Mouse (Mus musculus) limb, embryonic 10.5 days (tissue): ENCODE results near the gene Cdh20. TPM values are rescaled to one million over a fixed set of nuclear protein-coding genes. Genes with fewer than 3 reads are reported as not detected.
A peak's percentile ranks its signal among the peaks of the same experiment; 100 is the strongest.

Source experiments
- DNase-seq: peaks from one replicate; pipeline ENCODE4 v3.0.0-alpha.2; 2017; ENCODE audit warnings: low spot score
- H3K27ac ChIP-seq: fragments of 300-500 bp; sonication (generic); 2 replicates; pipeline ENCODE4 v1.5.1; 2016; ENCODE audit warnings: mild to moderate bottlenecking
- H3K27me3 ChIP-seq: fragments of 300-500 bp; sonication (generic); 2 replicates; pipeline ENCODE4 v1.6.1; 2016; ENCODE audit warnings: low read depth, mild to moderate bottlenecking; ENCODE audit not compliant: poor library complexity, severe bottlenecking
- H3K36me3 ChIP-seq: fragments of 300-500 bp; sonication (generic); 2 replicates; pipeline ENCODE4 v1.6.1; 2016; ENCODE audit warnings: mild to moderate bottlenecking, moderate library complexity
- H3K4me1 ChIP-seq: fragments of 300-500 bp; sonication (generic); 2 replicates; pipeline ENCODE4 v1.6.1; 2016
- H3K4me3 ChIP-seq: fragments of 300-500 bp; sonication (generic); 2 replicates; pipeline ENCODE4 v1.5.1; 2016; ENCODE audit warnings: mild to moderate bottlenecking, moderate library complexity
- H3K9me3 ChIP-seq: fragments of 300-500 bp; sonication (generic); replicated peaks from 2 replicates; pipeline ENCODE4 v1.6.1; 2016; ENCODE audit warnings: mild to moderate bottlenecking
- WGBS: fragments of 180-500 bp; shearing (Covaris S2); methylation state at CpG from one replicate; pipeline ENCODE4 v1.1.7; 2016; 5-methylcytosine and 5-hydroxymethylcytosine counted together
- polyA plus RNA-seq: library from polyadenylated mRNA; unstranded; fragments of >200 nt; fragmentation: Nextera tagmentation; extraction: Ambion mirVana; gene quantifications from 2 replicates; pipeline ENCODE4 v1.2.1, GENCODE M21; 2016

The Cdh20 gene
- 0.18 TPM in 2 replicates for polyA plus RNA-seq

GRCm38 (mm10) chr1:104768371-104769249 is at the start of gene Cdh20:
Gene Cdh20 (plus strand): TSS chr1:104768529.
- Histone ChIP-seq H3K27me3 (peaks cover 31% of the 10 kb centered on the region), H3K4me1 (peaks cover 18% of the 10 kb centered on the region), H3K27ac (peak within 1 kb of the TSS; percentile 19; the same call in 1 of the 2 replicates), H3K4me3 (peak within 1 kb of the TSS; percentile 59), H3K36me3 (no peaks in the 10 kb centered on the region), H3K9me3 (no peaks in the 10 kb centered on the region)
- WGBS, result 0% methylated on average over 46 of the region's 46 CpGs
- DNase-seq, result peak; percentile 52

- Histone ChIP-seq H3K36me3 (no peaks in the 10 kb centered on the region), H3K9me3 (no peaks in the 10 kb centered on the region), H3K27ac (no peak overlapping the region), H3K4me3 (no peak overlapping the region), H3K27me3 (no peaks in the 10 kb centered on the region), H3K4me1 (no peaks in the 10 kb centered on the region)
- no peak for DNase-seq
- 36% methylated on average over 1 of the region's 1 CpGs for WGBS
Observed at GRCm38 (mm10) chr1:104746816-104747215, 21.5 kb upstream of the Cdh20 start.

GRCm38 (mm10) chr1:104747438-104747837 is 20.9 kb upstream of the Cdh20 start:
- Histone ChIP-seq H3K27me3 (no peaks in the 10 kb centered on the region), H3K27ac (no peak overlapping the region), H3K36me3 (no peaks in the 10 kb centered on the region), H3K4me3 (no peak overlapping the region), H3K4me1 (no peaks in the 10 kb centered on the region), H3K9me3 (no peaks in the 10 kb centered on the region)
- WGBS, result 73% methylated on average over 4 of the region's 4 CpGs
- DNase-seq, result no peak

- Histone ChIP-seq H3K36me3 (no peaks in the 10 kb centered on the region), H3K27ac (no peak overlapping the region), H3K4me3 (no peak overlapping the region), H3K9me3 (no peaks in the 10 kb centered on the region), H3K4me1 (no peaks in the 10 kb centered on the region), H3K27me3 (no peaks in the 10 kb centered on the region)
- DNase-seq, result no peak
- 82% methylated on average over 8 of the region's 8 CpGs for WGBS
Observed at GRCm38 (mm10) chr1:104754483-104754882, 13.8 kb upstream of the Cdh20 start.

- Histone ChIP-seq H3K4me1 (no peaks in the 10 kb centered on the region), H3K27ac (no peak overlapping the region), H3K4me3 (no peak overlapping the region), H3K36me3 (no peaks in the 10 kb centered on the region), H3K9me3 (no peaks in the 10 kb centered on the region), H3K27me3 (no peaks in the 10 kb centered on the region)
- 42% methylated on average over 4 of the region's 4 CpGs for WGBS
- no peak for DNase-seq
Observed at GRCm38 (mm10) chr1:104755896-104756295, 12.4 kb upstream of the Cdh20 start.

- peaks cover 31% of the 10 kb centered on the region for H3K27me3 ChIP-seq
- peak; percentile 59 for DNase-seq
- WGBS, result 1% methylated on average over 12 of the region's 12 CpGs
- H3K4me3 ChIP-seq, result peak overlapping the region; percentile 59
- 0 out of 2 replicates have a peak overlapping the region, but pooled peaks have one; percentile 19 for H3K27ac ChIP-seq
- no peaks in the 10 kb centered on the region for H3K9me3 ChIP-seq
- H3K36me3 ChIP-seq, result no peaks in the 10 kb centered on the region
- peaks cover 17% of the 10 kb centered on the region for H3K4me1 ChIP-seq
Observed at GRCm38 (mm10) chr1:104769250-104769607, 900 bp downstream of the Cdh20 start.

GRCm38 (mm10) chr1:104771937-104772336 is 3.6 kb downstream of the Cdh20 start:
- DNase-seq, result no peak
- WGBS, result 73% methylated on average over 4 of the region's 4 CpGs
- Histone ChIP-seq H3K27me3 (peaks cover 31% of the 10 kb centered on the region), H3K4me1 (peaks cover 17% of the 10 kb centered on the region), H3K9me3 (no peaks in the 10 kb centered on the region), H3K27ac (no peak overlapping the region), H3K36me3 (no peaks in the 10 kb centered on the region), H3K4me3 (no peak overlapping the region)

- Histone ChIP-seq H3K36me3 (no peaks in the 10 kb centered on the region), H3K27me3 (peaks cover 31% of the 10 kb centered on the region), H3K27ac (no peak overlapping the region), H3K9me3 (no peaks in the 10 kb centered on the region), H3K4me3 (no peak overlapping the region), H3K4me1 (peaks cover 14% of the 10 kb centered on the region)
- DNase-seq, result no peak
- 73% methylated on average over 2 of the region's 2 CpGs for WGBS
Observed at GRCm38 (mm10) chr1:104773207-104773606, 4.9 kb downstream of the Cdh20 start.

GRCm38 (mm10) chr1:104793488-104793887 is 25.2 kb downstream of the Cdh20 start:
- Histone ChIP-seq H3K36me3 (no peaks in the 10 kb centered on the region), H3K9me3 (no peaks in the 10 kb centered on the region), H3K27me3 (no peaks in the 10 kb centered on the region), H3K4me1 (no peaks in the 10 kb centered on the region), H3K4me3 (no peak overlapping the region), H3K27ac (no peak overlapping the region)
- DNase-seq, result no peak
- WGBS, result 90% methylated on average over 3 of the region's 3 CpGs

GRCm38 (mm10) chr1:104796146-104796545 is 27.8 kb downstream of the Cdh20 start:
- H3K27ac ChIP-seq, result no peak overlapping the region
- no peaks in the 10 kb centered on the region for H3K4me1 ChIP-seq
- 84% methylated on average over 3 of the region's 3 CpGs for WGBS
- no peaks in the 10 kb centered on the region for H3K27me3 ChIP-seq
- H3K4me3 ChIP-seq, result no peak overlapping the region
- no peak for DNase-seq
- H3K9me3 ChIP-seq, result no peaks in the 10 kb centered on the region
- no peaks in the 10 kb centered on the region for H3K36me3 ChIP-seq

GRCm38 (mm10) chr1:104797139-104797538 is 28.8 kb downstream of the Cdh20 start:
- no peaks in the 10 kb centered on the region for H3K4me1 ChIP-seq
- 55% methylated on average over 4 of the region's 4 CpGs for WGBS
- H3K9me3 ChIP-seq, result no peaks in the 10 kb centered on the region
- no peak overlapping the region for H3K4me3 ChIP-seq
- no peak overlapping the region for H3K27ac ChIP-seq
- H3K27me3 ChIP-seq, result no peaks in the 10 kb centered on the region
- H3K36me3 ChIP-seq, result no peaks in the 10 kb centered on the region
- no peak for DNase-seq

- Histone ChIP-seq H3K36me3 (no peaks in the 10 kb centered on the region), H3K27me3 (no peaks in the 10 kb centered on the region), H3K4me1 (no peaks in the 10 kb centered on the region), H3K27ac (no peak overlapping the region), H3K9me3 (no peaks in the 10 kb centered on the region), H3K4me3 (no peak overlapping the region)
- DNase-seq, result no peak
- 94% methylated on average over 6 of the region's 6 CpGs for WGBS
Observed at GRCm38 (mm10) chr1:104804746-104805145, 36.4 kb downstream of the Cdh20 start.

- Histone ChIP-seq H3K36me3 (no peaks in the 10 kb centered on the region), H3K27me3 (no peaks in the 10 kb centered on the region), H3K27ac (no peak overlapping the region), H3K4me1 (no peaks in the 10 kb centered on the region), H3K9me3 (no peaks in the 10 kb centered on the region), H3K4me3 (no peak overlapping the region)
- DNase-seq, result no peak
- WGBS, result 94% methylated on average over 2 of the region's 2 CpGs
Observed at GRCm38 (mm10) chr1:104807214-104807613, 38.9 kb downstream of the Cdh20 start.
